Mouse (Mus musculus): ENCODE results near the gene Smyd5.
A peak's percentile ranks its signal among the peaks of the same experiment; 100 is the strongest.
"Not testable (repeated sequence)": the region's sequence is repeated elsewhere in the genome, so short reads cannot be mapped to it uniquely, and the experiment has no call there.

Gene Smyd5

DNA sequence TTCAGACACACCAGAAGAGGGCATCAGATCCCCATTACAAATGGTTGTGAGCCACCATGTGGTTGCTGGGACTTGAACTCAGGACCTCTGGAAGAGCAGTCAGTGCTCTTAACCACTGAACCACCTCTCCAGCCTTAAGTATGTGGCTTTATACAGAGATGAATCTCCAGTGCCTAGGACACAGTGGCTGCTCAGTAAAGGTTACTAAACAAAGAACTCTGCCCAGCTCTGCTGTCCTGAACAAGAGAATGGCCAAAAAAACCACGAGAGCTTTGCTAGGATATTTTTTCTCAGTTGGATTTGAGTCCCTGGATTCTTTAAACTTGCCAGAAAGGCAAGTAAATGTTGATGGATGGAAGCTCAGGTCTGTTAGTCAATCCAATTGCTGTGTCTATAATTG lies 18.4 kb downstream of the Smyd5 start:
- not testable (repeated sequence) for DNase-seq

DNA sequence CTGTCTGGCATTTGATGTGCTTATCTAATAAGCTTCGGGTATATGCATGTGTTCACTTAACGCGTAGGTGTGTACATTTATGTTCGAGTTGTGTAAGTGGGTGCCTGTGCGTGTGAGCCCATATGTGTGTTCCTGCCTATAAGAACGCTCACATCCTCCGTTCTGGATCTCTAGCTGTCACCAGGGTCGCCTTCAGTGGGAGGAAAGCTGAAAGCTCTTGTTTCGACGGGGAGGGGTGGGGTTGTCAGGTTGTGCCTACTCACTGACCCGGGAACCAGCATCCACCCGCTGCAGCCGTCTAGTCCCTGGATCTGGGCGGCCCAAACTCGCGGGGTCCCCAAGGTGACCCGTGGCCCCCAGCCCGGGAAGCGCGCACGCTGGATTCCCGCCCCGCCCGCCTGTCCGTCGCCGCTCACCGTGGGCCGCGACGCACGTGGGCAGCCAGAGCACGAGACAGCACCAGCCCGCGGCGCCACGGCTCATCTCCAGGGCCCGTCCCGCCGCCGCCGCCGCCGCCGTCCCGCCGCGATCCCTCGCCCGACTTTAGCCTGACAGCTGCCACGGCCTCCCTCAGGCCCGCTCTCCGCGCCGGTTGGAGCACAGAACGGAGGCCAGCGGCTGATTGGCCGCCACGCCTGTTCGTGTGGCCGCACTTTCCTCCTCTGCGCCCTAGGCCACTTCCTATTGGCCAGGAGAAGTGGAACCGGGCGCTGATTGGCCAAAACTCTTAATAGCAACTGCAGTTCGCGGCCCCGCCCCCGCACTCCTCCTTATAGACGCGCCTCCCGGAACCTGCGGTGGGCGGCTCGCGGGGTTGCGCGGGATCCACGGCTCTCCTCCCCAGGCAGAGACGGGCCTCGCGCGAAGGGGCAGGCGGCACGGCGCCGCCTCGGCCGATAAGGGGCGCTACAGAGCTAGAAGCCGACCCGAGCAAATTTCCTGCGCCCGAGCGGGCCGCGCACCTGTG lies 19.2 kb downstream of the Smyd5 start, which contains the start of gene Cct7:
Gene Cct7 (plus strand): TSS at position 818 of the 967 bp plus-strand sequence.
- DNase-seq = peak; percentile 99

DNA sequence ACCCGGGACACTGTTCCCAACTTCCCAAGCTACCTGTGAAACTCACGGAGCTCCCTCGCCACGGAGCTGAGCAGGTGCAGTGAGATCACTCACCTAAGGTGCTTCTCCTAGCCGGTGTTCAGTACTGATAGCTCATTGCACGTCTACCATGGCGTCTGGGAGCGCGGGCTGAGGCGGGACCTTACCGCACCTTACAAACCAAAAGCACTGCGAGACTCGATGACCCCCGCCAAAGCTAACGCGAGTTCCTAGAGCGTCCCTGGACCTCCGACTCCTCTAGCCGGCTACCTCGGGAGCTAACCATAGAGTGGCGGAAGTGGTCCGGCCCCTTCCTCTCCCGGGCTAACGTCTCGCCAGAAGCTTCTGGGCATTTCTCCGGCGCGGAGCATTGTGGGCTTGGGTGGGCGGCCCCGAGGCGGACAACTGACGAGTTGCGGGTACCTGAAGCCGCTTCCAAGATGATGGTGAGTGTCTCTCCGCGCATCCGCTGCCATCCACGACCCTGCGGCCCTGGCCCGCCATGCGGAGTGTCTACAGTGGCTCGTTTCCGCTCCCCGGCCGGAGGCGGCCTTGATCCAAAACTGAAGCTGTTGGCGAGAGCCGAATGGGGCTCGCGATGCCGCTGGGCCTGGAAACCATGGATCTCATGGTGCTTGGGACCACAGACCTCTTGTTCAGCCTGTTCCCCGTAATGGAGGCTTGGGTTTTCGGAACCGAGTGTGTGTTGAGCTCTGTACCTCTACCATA lies 20.0 kb downstream of the Smyd5 start, which contains the start of gene Pradc1:
Gene Pradc1 (minus strand): TSS at position 307 of the 747 bp plus-strand sequence.
- peak; percentile 99 for DNase-seq

DNA sequence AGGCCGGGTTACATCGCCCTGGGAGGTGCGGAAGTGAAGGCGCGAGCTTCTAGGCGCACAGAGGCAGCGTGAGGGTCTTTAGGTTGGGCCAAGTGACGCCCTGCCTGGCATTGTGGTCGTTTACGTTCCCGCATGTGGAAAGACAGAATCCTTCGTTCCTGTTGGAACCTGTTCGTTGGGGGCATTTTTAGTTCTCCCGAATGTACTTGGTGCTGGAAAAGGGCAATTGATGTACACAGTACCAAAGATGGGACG lies 20.5 kb downstream of the Smyd5 start:
- no peak for DNase-seq

DNA sequence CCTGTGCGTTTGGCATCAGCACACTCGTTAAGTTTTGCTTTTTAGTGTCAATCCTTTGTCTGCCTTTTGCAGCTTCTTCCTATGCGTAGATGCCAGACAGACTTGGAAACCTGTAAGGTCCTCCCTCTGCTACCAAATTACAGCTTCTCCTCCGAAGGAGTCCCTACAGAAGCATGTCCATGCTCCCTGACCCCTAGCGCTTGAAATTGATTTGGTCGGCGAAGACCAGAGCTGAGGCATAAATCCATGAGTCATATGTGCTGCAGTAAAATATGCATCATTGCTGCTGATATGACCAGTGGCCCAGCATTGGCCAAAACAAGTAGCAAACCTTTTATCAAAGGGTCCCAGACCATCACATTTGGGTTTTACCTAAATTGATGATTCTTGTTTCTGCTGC lies 21.0 kb downstream of the Smyd5 start:
- DNase-seq = no peak

DNA sequence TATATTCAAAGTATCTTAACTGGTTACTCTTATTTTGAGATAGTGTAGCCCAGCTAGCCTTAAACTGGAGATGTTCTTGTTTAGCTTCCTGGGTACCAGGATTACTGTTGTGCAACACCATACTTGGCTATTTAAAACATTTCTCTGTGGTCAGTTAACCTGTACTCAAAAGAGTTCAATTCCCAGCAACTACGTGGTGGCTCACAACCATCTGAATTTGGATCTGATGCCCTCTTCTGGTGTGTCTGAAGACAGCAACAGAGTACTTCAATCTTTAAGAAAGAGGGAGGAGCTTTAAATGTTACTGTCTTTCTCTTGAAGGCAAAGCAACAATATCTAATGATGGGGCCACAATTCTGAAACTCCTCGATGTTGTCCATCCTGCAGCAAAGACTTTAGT lies 27.8 kb downstream of the Smyd5 start:
- DNase-seq = no peak

DNA sequence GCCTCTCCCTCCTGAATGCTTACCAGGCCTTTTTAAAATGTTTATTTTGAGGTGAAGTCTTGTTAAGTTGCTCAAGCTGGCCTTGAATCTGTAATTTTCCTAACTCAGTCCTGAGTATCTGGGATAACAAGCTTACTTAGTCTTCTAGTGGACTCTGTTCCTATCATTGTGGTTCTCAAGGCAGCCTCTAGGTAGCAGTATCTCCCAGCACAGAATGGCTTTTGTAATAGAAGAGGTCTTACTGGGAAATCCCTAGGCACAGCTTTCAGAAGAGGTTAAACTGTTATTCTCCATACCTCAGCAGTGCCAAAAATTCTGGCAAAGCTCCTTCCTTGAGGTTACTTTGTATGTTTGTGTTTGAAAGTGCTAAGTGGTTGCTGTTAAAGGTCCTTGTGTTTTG lies 33.6 kb downstream of the Smyd5 start:
- DNase-seq = peak; percentile 17

DNA sequence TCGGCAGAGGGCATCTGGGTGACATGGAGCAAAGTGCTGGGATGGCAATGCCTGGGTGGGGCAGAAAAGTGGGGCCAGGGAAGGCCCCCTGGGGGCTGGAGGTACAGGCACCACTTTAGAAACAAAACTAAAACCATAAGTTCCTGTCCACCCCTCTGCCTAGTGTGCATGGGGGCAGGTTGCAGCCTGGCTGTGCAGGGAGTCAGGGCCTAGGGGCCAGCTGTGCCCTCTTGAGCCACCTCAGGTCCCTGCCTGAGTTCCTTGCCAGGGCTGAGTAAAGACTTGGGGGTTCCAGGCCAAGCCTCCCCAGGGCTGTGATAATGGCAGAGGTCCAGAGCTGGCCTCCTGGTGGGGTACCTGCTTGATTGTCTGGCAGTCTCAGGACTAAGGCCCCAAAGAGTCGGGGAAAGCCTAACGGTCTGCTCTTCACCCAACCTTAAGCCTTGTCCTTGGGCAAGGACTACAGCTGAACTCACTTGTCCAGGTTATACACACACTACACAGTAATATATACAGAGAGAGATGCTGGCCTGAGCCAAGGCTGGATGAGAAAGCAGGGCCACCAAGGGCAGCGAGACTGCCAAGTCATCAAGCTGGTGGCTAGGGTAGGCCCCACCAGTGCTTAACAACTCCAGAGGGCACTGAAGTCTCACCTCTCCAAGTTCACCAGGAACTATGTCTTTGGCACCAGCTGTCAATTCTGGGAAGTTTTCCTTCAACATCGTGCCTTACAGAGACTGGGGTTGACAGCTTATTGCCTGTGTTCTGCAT lies 38.1 kb downstream of the Smyd5 start:
- no peak for DNase-seq

DNA sequence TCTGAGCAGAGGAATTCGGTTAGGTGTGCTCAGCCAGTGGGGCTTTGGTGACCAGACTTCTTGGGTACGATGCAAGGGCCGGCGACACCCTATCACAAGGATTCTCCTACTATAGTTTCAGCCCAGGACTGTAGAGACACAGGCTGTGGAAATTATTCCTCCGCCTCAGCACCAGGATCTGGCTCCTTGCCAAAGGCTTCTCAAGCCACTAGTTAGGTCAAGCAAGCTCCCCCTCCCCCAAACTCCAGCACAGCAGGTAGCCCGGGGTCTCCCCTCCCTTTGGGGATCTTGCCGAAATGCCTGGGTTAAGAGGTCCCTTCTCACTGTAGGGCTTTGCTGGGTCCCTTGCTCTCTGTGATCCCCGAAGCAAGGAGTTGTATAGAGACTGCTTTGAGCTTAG lies 40.2 kb downstream of the Smyd5 start:
- no peak for DNase-seq

DNA sequence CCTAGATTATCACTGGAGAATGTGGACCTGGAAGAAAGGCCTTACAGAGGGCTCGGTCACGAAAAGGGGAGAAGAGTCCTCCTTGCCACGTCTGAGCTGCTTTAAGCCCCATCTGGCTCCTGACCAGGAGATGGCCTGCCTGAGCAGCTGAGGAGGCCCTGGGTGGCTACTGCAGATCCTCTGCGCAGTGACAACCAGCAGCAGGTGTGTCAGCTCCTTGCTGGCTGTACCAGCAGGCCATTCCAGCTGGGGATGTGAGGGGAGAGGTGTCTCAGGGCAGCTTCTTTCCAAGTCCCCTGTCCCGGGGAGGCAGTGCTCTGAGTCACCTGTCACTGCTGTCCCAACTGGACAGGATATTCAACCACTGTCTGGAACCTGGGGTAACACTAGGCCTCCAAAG lies 40.8 kb downstream of the Smyd5 start:
- no peak for DNase-seq

DNA sequence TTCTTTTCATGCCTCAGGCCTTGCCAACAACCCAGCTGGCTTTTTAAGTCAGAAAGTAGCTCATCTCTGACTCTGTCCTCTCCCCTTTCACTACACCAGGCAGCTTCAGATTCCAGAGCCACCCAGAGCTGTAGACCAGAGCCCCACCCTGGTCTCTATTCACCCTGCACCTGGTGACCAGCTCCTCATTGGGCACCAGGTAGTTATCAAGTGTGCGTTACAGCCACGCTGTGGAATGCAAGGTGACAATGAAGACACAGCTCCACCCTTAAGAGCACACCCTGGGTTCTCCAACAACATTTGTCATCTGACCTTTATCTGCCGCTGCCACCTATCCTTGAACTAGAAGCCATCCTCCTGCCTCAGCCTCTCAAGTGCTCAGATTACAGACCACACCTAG lies 43.8 kb downstream of the Smyd5 start:
- DNase-seq = no peak

DNA sequence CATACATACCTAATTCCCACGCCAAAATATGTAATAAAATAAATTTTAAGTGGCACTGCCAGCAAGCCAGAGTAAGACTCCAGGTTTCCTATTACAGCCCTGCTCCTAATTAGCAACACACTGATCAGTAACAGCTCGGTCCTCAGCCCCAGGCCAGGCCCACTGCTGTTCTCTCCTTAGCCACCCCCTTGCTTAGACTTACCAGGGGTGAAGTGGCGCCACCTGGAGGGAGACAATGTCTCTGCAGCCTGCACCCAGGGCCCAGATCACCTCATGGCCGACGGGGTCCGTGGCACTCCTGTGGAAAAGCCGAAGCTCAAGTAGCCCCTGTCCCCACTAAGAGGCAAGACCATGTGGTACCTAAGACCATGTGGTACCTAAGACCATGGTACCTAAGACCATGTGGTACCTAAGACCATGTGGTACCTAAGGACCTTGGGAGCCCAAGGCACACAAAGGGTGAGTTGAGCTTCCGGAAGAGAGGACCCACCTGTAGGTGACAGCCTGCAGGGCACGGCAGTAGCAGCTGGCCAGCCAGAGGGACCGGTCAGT lies 45.7 kb downstream of the Smyd5 start:
- peak; percentile 19 for DNase-seq

DNA sequence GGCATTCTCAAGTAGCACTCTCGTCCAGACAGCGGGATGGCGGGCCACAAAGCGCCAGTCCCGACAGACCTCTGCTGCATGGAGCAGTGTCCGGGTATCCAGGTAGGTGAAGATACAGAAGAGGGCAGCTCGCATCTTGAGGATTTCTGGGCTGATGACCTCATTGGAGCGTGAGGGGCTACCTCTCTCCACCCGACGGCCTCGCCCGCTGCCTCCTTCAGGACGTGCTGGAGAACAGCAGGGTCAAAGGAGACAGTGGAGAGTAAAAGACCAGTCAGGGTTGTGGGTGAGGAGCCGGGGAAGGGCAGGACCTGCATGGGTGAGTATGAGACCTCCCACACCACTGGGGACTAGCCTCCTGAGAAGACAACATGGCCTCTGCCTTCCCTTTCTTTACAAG lies 46.6 kb downstream of the Smyd5 start:
- no peak for DNase-seq

DNA sequence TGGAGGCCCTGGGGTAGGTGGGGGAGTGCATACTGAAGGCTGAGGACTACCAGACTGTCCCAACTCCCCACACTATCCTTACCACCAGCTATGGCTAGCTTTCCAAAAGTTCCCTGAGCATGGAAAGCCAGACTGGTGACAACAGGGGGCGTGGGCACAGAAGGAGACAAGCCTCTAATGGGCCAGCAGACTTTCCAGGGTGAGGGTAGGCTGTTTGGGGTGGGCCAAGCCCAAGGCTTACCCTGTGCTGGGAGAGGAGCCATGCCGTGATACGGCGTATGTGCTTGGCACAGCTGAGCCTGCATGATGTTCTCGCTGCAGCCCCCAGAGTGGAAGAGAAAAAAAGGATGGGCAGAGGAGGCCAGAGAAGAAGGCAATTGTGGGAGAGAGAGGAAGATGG lies 48.2 kb downstream of the Smyd5 start:
- DNase-seq = no peak

DNA sequence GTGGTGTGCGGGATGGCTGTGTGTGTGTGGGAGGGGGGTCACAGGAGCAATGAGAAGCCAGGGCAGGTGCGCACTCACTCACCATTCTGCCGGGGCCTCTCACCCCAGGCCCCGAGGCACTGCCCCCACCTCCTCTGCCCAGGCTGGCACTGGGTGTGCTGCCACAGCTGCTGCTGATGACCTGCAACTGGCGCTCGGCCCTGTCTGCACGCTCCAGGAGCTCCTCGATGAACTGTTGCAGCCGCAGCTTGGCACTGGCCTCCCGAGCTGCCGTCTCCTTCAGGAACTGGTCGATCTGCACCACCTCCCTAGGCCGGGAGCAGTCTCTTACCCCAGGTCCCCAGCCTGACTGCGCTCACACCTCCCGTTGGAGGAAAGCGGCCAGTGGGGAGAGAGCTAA lies 48.9 kb downstream of the Smyd5 start:
- no peak for DNase-seq

DNA sequence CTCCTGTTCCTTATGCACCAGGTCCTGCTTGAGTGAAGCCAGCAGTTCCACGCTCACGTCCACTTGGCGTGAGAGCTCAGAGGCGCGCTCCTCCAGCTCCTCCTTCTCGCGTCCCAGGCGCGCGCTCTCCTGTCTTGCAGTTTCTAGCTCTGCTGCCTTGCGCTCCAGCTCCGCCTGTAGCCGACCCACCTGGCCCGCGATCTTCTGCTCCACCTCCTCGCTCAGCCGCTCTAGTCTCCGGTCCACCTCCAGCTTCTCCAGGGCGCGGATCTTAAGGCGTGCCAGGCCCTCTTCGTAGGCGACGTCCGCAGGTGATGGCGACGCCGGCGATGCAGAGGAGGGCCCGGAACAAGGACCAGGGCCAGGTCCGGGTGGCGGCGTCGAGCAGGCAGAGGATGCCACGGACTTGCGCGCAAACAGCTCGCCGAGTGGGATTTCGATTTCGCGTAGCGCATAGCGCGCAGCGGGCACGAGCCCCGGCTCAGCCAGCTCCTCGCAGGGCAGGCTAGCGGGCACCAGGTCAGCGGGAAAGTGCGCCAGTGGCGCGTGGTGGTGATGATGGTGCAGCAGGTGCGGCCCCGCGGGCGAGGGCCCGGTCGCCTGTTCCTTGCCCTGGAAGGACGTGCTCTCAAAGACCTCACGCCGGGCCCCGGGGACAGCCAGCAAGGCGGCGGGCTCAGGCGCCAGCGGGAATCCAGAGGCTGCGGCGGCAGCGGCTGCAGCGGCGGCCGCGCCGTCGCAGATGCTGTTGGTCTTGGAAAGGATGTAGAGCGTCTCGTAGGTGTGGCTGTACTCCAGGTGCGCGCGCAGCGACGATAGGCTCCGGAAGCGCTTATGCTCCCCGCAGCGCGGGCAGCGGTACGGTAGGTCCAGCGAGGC lies 52.3 kb downstream of the Smyd5 start:
- DNase-seq = no peak

DNA sequence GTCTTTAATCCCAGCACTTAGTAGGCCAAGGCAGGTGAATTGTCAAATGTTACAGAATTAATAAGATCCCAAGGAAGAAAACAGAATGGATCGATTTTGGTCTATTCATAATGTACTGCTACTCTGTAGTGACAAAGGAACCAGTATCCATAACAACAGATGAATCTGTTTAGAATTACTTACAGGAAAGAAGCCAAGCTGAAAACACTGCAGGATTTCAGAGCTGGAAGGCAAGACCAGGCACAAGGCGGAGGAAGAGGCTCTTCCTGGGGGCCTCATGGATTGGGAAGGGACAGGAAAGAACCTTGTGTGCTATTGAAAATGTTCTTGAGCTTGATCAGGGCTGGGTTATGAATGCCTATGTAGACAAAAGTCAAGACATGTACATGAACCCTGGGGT lies 53.9 kb downstream of the Smyd5 start:
- no peak for DNase-seq

DNA sequence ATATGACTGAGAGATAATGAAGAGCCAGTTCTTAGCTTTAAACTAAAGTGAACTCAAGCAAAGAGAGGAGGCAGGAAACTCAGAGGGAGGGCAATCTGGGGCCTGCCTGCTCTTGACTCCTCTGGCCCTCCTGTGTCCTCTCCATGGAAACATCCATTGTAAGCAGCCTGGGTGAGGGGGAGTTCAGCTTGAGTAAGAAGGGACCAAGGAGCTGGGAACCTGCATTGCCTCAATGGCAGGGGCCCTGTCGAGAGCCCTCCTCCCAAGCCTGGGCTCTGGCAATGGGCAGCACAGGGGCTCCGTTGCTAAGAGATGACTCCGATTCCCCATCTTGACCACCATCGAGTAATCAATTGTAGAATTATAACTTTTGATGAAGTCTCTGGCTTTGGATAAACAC lies 56.7 kb downstream of the Smyd5 start:
- no peak for DNase-seq

DNA sequence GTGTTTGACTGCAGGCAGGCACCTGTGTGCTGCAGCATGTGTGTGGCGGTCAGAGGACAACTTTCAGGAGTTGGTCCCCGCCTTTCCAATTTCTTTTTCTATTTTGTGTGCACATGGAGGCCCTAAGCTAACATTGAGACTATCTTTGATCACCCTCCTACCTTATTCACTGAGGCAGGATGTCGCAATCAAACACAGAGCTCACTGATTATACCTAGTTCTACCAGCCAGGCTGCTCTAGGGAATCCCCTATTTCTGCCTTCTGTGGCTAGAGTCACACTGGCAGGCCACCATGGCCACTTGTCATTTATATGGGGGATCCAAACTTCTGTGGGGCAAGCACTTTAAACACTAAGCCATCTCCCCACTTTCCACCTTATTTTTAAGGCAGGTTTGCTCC lies 57.9 kb downstream of the Smyd5 start:
- no peak for DNase-seq

DNA sequence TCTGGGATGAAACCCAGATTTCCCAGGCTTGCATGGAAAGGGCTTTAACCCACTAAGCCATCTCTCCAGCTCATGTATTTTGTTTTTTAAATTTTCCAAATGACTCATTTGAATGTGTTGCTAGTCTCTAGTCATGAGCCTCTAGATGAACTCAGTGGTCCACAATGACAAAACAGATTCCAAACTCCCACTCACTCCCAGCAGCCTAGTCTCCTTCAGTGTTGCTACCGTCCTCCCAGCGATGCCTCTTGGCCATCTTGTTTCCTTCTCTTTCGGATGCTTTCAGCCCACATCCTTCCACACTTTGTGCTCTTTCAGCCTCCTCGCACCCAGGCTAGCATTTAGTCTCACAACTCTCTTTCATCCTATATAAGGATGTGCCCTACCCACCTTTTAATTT lies 58.5 kb downstream of the Smyd5 start:
- DNase-seq = no peak

DNA sequence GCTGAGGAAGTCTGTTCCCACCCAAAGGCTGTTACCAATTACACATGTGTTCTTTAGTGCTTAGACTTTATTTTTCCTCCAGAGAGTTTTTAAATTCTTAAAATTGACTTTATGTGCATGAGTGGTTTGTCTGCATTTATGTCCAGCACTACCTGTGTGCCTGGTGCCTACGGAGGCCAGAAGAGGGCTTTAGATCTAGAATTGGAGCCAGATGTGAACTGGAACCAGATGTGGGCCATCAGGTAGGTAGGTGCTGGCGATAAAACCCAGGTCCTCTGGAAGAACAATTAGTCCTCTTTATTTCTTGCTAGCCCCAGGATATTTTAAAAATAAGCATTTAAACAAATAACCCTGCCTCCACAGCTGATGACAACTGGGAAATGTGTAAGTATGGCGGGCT lies 59.8 kb downstream of the Smyd5 start:
- no peak for DNase-seq

Data from kidney, adult 9 months (tissue).